Mouse (Mus musculus): ENCODE data around the gene Endou. TPM values are rescaled to one million over a fixed set of nuclear protein-coding genes. Genes with fewer than 3 reads are reported as not detected.

Gene Endou
- total RNA-seq (2021) (under 1 TPM; 0.35 to 0.66 TPM), polyA plus RNA-seq (2012; rRNA removed) (0.38 and 0.66 TPM in 2 replicates)
- long read RNA-seq, partial matches to known transcripts = 0 of 1 reads
- long read RNA-seq, other reads (novel, unspliced or antisense) = 1 of 1 reads

GRCm38 (mm10) chr15:97731111-97731510 lies at the start of gene Endou:
Endou (minus strand) TSS chr15:97731339.
- no peak for DNase-seq

- DNase-seq = peak; percentile 18
Observed at GRCm38 (mm10) chr15:97780611-97781031, 49.5 kb upstream of the Endou start.

- DNase-seq = no peak
Observed at GRCm38 (mm10) chr15:97779576-97779975, 48.4 kb upstream of the Endou start.

GRCm38 (mm10) chr15:97778311-97779098 lies 47.4 kb upstream of the Endou start, which contains the start of gene Slc48a1:
Slc48a1 (plus strand) TSS chr15:97778520.
- no peak for DNase-seq

- no peak for DNase-seq
Observed at GRCm38 (mm10) chr15:97776919-97777318, 45.8 kb upstream of the Endou start.

GRCm38 (mm10) chr15:97776514-97776913 lies 45.4 kb upstream of the Endou start:
- DNase-seq = peak; percentile 78

- DNase-seq = peak; percentile 50
Observed at GRCm38 (mm10) chr15:97773961-97774370, 42.8 kb upstream of the Endou start.

GRCm38 (mm10) chr15:97773108-97773507 lies 42.0 kb upstream of the Endou start:
- DNase-seq = peak; percentile 81

- no peak for DNase-seq
Observed at GRCm38 (mm10) chr15:97770280-97770679, 39.1 kb upstream of the Endou start.

GRCm38 (mm10) chr15:97768192-97768591 lies 37.1 kb upstream of the Endou start:
- no peak for DNase-seq

GRCm38 (mm10) chr15:97767280-97768186 lies 36.4 kb upstream of the Endou start, which contains the start of gene Rapgef3:
Rapgef3 (minus strand) TSS chr15:97767972.
- DNase-seq = peak; percentile 92

GRCm38 (mm10) chr15:97766594-97767279 lies 35.6 kb upstream of the Endou start:
- DNase-seq = peak; percentile 31

- DNase-seq = no peak
Observed at GRCm38 (mm10) chr15:97766194-97766593, 35.1 kb upstream of the Endou start.

GRCm38 (mm10) chr15:97765090-97765794 lies 34.1 kb upstream of the Endou start:
- no peak for DNase-seq

GRCm38 (mm10) chr15:97764532-97764931 lies 33.4 kb upstream of the Endou start:
- DNase-seq = no peak

- no peak for DNase-seq
Observed at GRCm38 (mm10) chr15:97763256-97764049, 32.3 kb upstream of the Endou start.

GRCm38 (mm10) chr15:97762733-97763132 lies 31.6 kb upstream of the Endou start:
- DNase-seq = no peak

GRCm38 (mm10) chr15:97761438-97761837 lies 30.3 kb upstream of the Endou start:
- DNase-seq = no peak

GRCm38 (mm10) chr15:97760952-97761351 lies 29.8 kb upstream of the Endou start:
- no peak for DNase-seq

GRCm38 (mm10) chr15:97760006-97760405 lies 28.9 kb upstream of the Endou start:
- DNase-seq = no peak
